Mouse (Mus musculus) midbrain, embryonic 10.5 days (tissue): ENCODE results near the gene Dido1. TPM values are rescaled to one million over a fixed set of nuclear protein-coding genes. Genes with fewer than 3 reads are reported as not detected.

Experiments
- DNase-seq: peaks from one replicate; pipeline ENCODE4 v3.0.0-alpha.2; 2017; ENCODE audit warnings: low spot score
- H3K27ac ChIP-seq: fragments of 300-500 bp; sonication (generic); replicated peaks from 2 replicates; pipeline ENCODE4 v1.5.1; 2016; ENCODE audit warnings: mild to moderate bottlenecking
- H3K27me3 ChIP-seq: fragments of 300-500 bp; sonication (generic); 2 replicates; pipeline ENCODE4 v1.6.1; 2016; ENCODE audit warnings: low read depth, mild to moderate bottlenecking; ENCODE audit not compliant: poor library complexity, severe bottlenecking
- H3K36me3 ChIP-seq: fragments of 300-500 bp; sonication (generic); 2 replicates; pipeline ENCODE4 v1.6.1; 2016; ENCODE audit warnings: mild to moderate bottlenecking, moderate library complexity
- H3K4me1 ChIP-seq: fragments of 300-500 bp; sonication (generic); 2 replicates; pipeline ENCODE4 v1.6.1; 2016
- H3K4me3 ChIP-seq: fragments of 300-500 bp; sonication (generic); 2 replicates; pipeline ENCODE4 v1.5.1; 2016; ENCODE audit warnings: mild to moderate bottlenecking, moderate library complexity
- H3K9me3 ChIP-seq: fragments of 300-500 bp; sonication (generic); replicated peaks from 2 replicates; pipeline ENCODE4 v1.6.1; 2016; ENCODE audit warnings: mild to moderate bottlenecking
- WGBS: fragments of 180-500 bp; shearing (Covaris S2); methylation state at CpG from one replicate; pipeline ENCODE4 v1.1.7; 2016; 5-methylcytosine and 5-hydroxymethylcytosine counted together
- polyA plus RNA-seq: library from polyadenylated mRNA; unstranded; fragments of >200 nt; fragmentation: Nextera tagmentation; extraction: Ambion mirVana; gene quantifications from 2 replicates; pipeline ENCODE4 v1.2.1, GENCODE M21; 2016

The Dido1 gene
- polyA plus RNA-seq, 1 experiment from 2014 or later: 30.9 TPM

- H3K4me3 ChIP-seq: peak overlapping the region; percentile 78
- no peaks in the 10 kb centered on the region for H3K27me3 ChIP-seq
- WGBS: 72% methylated on average over 4 of the region's 4 CpGs
- peaks cover 49% of the 10 kb centered on the region for H3K36me3 ChIP-seq
- H3K4me1 ChIP-seq: peaks cover 30% of the 10 kb centered on the region
- DNase-seq: no peak
- H3K9me3 ChIP-seq: no peaks in the 10 kb centered on the region
- H3K27ac ChIP-seq: peak overlapping the region; percentile 98; the same call in 1 of the 2 replicates
These were observed 1.7 kb upstream of the Dido1 start for GRCm38 (mm10) chr2:180711527-180711926.

GRCm38 (mm10) chr2:180710276-180711155, 717 bp upstream of the Dido1 start:
- 2% methylated on average over 64 of the region's 64 CpGs for WGBS
- no peaks in the 10 kb centered on the region for H3K9me3 ChIP-seq
- H3K4me1 ChIP-seq: peaks cover 30% of the 10 kb centered on the region
- H3K27ac ChIP-seq: peak overlapping the region; percentile 98
- H3K36me3 ChIP-seq: peaks cover 49% of the 10 kb centered on the region
- no peaks in the 10 kb centered on the region for H3K27me3 ChIP-seq
- peak overlapping the region; percentile 78 for H3K4me3 ChIP-seq
- DNase-seq: no peak

GRCm38 (mm10) chr2:180709023-180709922, 526 bp downstream of the Dido1 start:
- no peaks in the 10 kb centered on the region for H3K27me3 ChIP-seq
- no peaks in the 10 kb centered on the region for H3K9me3 ChIP-seq
- WGBS: under 1% methylated on average over 39 of the region's 39 CpGs
- DNase-seq: no peak
- H3K4me3 ChIP-seq: peak overlapping the region; percentile 78
- H3K4me1 ChIP-seq: peaks cover 30% of the 10 kb centered on the region
- H3K27ac ChIP-seq: peak overlapping the region; percentile 98
- H3K36me3 ChIP-seq: peaks cover 50% of the 10 kb centered on the region

GRCm38 (mm10) chr2:180705975-180706374, 3.8 kb downstream of the Dido1 start:
- Histone ChIP-seq H3K27ac (no peak overlapping the region), H3K4me1 (peaks cover 34% of the 10 kb centered on the region), H3K36me3 (peaks cover 28% of the 10 kb centered on the region), H3K27me3 (no peaks in the 10 kb centered on the region), H3K4me3 (peak overlapping the region; percentile 2; the same call in 1 of the 2 replicates), H3K9me3 (no peaks in the 10 kb centered on the region)
- 89% methylated on average over 5 of the region's 5 CpGs for WGBS
- no peak for DNase-seq

- no peak overlapping the region for H3K27ac ChIP-seq
- WGBS: 88% methylated on average over 3 of the region's 3 CpGs
- H3K4me3 ChIP-seq: no peak overlapping the region
- H3K4me1 ChIP-seq: peaks cover 39% of the 10 kb centered on the region
- no peaks in the 10 kb centered on the region for H3K27me3 ChIP-seq
- H3K9me3 ChIP-seq: no peaks in the 10 kb centered on the region
- no peak for DNase-seq
- peaks cover 28% of the 10 kb centered on the region for H3K36me3 ChIP-seq
These were observed 4.7 kb downstream of the Dido1 start for GRCm38 (mm10) chr2:180705066-180705465.

- Histone ChIP-seq H3K27me3 (no peaks in the 10 kb centered on the region), H3K4me3 (no peak overlapping the region), H3K9me3 (no peaks in the 10 kb centered on the region), H3K27ac (no peak overlapping the region), H3K4me1 (peaks cover 44% of the 10 kb centered on the region), H3K36me3 (peaks cover 28% of the 10 kb centered on the region)
- DNase-seq: no peak
- 94% methylated on average over 8 of the region's 8 CpGs for WGBS
These were observed 5.2 kb downstream of the Dido1 start for GRCm38 (mm10) chr2:180704591-180704990.

GRCm38 (mm10) chr2:180703645-180704359, 6.0 kb downstream of the Dido1 start:
- Histone ChIP-seq H3K27ac (no peak overlapping the region), H3K9me3 (no peaks in the 10 kb centered on the region), H3K4me3 (no peak overlapping the region), H3K27me3 (no peaks in the 10 kb centered on the region), H3K4me1 (peaks cover 47% of the 10 kb centered on the region), H3K36me3 (peaks cover 28% of the 10 kb centered on the region)
- no peak for DNase-seq
- 82% methylated on average over 3 of the region's 3 CpGs for WGBS

- Histone ChIP-seq H3K36me3 (peaks cover 28% of the 10 kb centered on the region), H3K4me1 (peaks cover 41% of the 10 kb centered on the region), H3K4me3 (peak overlapping the region; percentile 82; the same call in 1 of the 2 replicates), H3K27me3 (no peaks in the 10 kb centered on the region), H3K27ac (no peak overlapping the region; the same call in 1 of the 2 replicates), H3K9me3 (no peaks in the 10 kb centered on the region)
- WGBS: 80% methylated on average over 5 of the region's 5 CpGs
- no peak for DNase-seq
These were observed 6.6 kb downstream of the Dido1 start for GRCm38 (mm10) chr2:180703175-180703574.

GRCm38 (mm10) chr2:180702701-180703149, 7.1 kb downstream of the Dido1 start:
- WGBS: 33% methylated on average over 4 of the region's 4 CpGs

GRCm38 (mm10) chr2:180701767-180702621, 7.8 kb downstream of the Dido1 start:
- H3K27ac ChIP-seq: peak overlapping the region; percentile 99
- peaks cover 25% of the 10 kb centered on the region for H3K36me3 ChIP-seq
- WGBS: under 1% methylated on average over 66 of the region's 66 CpGs
- H3K27me3 ChIP-seq: no peaks in the 10 kb centered on the region
- DNase-seq: peak; percentile 92
- H3K9me3 ChIP-seq: no peaks in the 10 kb centered on the region
- peaks cover 39% of the 10 kb centered on the region for H3K4me1 ChIP-seq
- H3K4me3 ChIP-seq: peak overlapping the region; percentile 82

More at GRCm38 (mm10) chr2:180702701-180703149, 7.1 kb downstream of the Dido1 start:
- H3K27me3 ChIP-seq: no peaks in the 10 kb centered on the region
- no peaks in the 10 kb centered on the region for H3K9me3 ChIP-seq
- peak overlapping the region; percentile 82 for H3K4me3 ChIP-seq
- H3K4me1 ChIP-seq: peaks cover 39% of the 10 kb centered on the region
- H3K36me3 ChIP-seq: peaks cover 28% of the 10 kb centered on the region
- no peak for DNase-seq
- peak overlapping the region; percentile 99 for H3K27ac ChIP-seq

- peak overlapping the region; percentile 99 for H3K27ac ChIP-seq
- H3K4me3 ChIP-seq: peak overlapping the region; percentile 82
- 8% methylated on average over 26 of the region's 26 CpGs for WGBS
- H3K27me3 ChIP-seq: no peaks in the 10 kb centered on the region
- H3K9me3 ChIP-seq: no peaks in the 10 kb centered on the region
- peaks cover 17% of the 10 kb centered on the region for H3K36me3 ChIP-seq
- DNase-seq: no peak
- peaks cover 44% of the 10 kb centered on the region for H3K4me1 ChIP-seq
These were observed 8.6 kb downstream of the Dido1 start for GRCm38 (mm10) chr2:180701053-180701766.
